Mouse (Mus musculus): Measurements from ENCODE around the gene Sez6l. TPM values are rescaled to one million over a fixed set of nuclear protein-coding genes. Genes with fewer than 3 reads are reported as not detected.

The Sez6l gene
- total and polyA plus RNA-seq, 3 experiments = 0.11 TPM; not detected in 2

GRCm38 (mm10) chr5:112600309-112600939, 23.4 kb upstream of the Sez6l start:
- Histone ChIP-seq H3K4me3 (ENCODE audit: low read depth, low read length) (no peak overlapping the region), H3K27me3 (ENCODE audit: insufficient read depth, low read length) (no peaks in the 10 kb centered on the region), H3K4me1 (ENCODE audit: insufficient read depth, low read depth, low read length) (no peaks in the 10 kb centered on the region), H3K36me3 (replicated peaks) (no peaks in the 10 kb centered on the region), H3K9me3 (replicated peaks) (peaks cover 92% of the 10 kb centered on the region)
- ATAC-seq (ENCODE audit: extremely low read depth, insufficient number of reproducible peaks, low FRiP score, poor library complexity, severe bottlenecking) = no peak
- TF ChIP-seq GATA2 (IDR thresholded peaks at IDR 0.05; ENCODE audit: borderline replicate concordance, low read depth, low read length) = no peak
- no peak for DNase-seq (ENCODE audit: low spot score)

DNA sequence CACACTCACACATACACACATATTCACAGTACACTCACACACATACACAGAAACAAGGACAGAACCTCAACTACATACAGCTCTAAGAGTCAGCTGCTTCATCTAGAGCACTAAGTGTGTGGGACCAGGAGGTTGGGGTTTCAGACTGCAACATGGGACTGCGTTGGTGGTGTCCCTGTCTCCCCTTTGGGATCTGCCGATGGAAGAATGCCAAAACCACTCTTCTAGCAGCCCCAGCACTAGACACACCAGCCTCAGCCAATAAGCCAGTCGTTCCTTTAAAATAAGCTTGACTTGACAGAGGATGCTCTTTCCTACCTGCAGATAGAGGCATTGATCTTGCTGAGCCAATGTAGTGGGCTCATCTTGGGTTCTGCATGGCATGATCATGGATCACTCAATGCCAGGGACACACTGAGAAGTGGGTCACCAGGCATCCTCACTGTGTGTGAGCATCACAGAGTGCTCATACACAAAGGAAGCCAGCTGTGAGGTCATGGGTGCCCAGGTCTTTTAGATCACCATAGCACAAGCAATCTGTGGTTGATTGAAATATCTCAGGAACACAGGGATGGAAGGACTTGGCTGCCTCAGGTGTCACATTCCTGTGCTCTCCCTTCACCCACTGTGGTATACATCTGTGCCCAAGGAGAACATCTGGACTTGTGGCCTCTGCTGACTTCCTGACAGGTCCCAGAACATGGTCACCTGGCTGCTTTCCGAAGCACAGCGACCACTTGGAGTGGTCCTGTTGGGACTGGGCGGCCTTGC, 22.7 kb upstream of the Sez6l start:
- no peaks in the 10 kb centered on the region for H3K36me3 ChIP-seq (replicated peaks)
- no peaks in the 10 kb centered on the region for H3K4me1 ChIP-seq (ENCODE audit: insufficient read depth, low read depth, low read length)
- TF ChIP-seq TAL1 (conservative IDR thresholded peaks at IDR 0.05; ENCODE audit: low read depth, low read length) (no peak), GATA1 (IDR thresholded peaks at IDR 0.05; ENCODE audit: borderline replicate concordance, low read length) (no peak), GATA2 (IDR thresholded peaks at IDR 0.05; ENCODE audit: borderline replicate concordance, low read depth, low read length) (no peak), CTCF (IDR thresholded peaks at IDR 0.05; ENCODE audit: low read depth, low read length) (no peak), POLR2AphosphoS5 (IDR thresholded peaks at IDR 0.05; ENCODE audit: insufficient replicate concordance, low read depth, low read length) (no peak)
- ATAC-seq (ENCODE audit: extremely low read depth, insufficient number of reproducible peaks, low FRiP score, poor library complexity, severe bottlenecking) = no peak
- no peak overlapping the region for H3K4me3 ChIP-seq (ENCODE audit: low read depth, low read length)
- H3K9me3 ChIP-seq (replicated peaks) = peaks cover 92% of the 10 kb centered on the region
- no peak for DNase-seq (ENCODE audit: low spot score)
- no peaks in the 10 kb centered on the region for H3K27me3 ChIP-seq (ENCODE audit: insufficient read depth, low read length)

DNA sequence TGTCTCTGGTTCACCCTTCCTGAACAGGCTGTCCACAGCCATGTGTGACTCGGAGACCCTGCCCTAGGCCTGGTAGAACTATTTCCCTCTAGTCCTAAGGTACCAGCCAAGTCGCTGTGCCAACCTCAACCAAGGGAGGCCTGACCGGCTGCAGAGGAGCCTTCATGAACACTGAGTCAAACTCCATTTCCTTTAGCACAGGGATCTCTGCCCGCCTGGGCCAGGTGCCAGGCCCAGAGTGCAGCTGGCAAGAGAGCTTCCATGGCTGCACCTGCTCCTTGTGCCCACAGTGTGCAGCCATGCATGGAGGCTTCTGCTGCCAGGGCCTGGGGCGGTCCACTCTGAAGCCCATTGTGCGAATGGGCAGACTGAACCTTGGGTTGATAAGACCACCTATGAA, 20.9 kb upstream of the Sez6l start:
- Histone ChIP-seq H3K9me3 (replicated peaks) (peaks cover 93% of the 10 kb centered on the region), H3K36me3 (replicated peaks) (no peaks in the 10 kb centered on the region)
- no peak for ATAC-seq (ENCODE audit: extremely low read depth, insufficient number of reproducible peaks, low FRiP score, poor library complexity, severe bottlenecking)

GRCm38 (mm10) chr5:112597307-112597706, 20.3 kb upstream of the Sez6l start:
- no peak for TF ChIP-seq GATA2 (IDR thresholded peaks at IDR 0.05; ENCODE audit: borderline replicate concordance, low read depth, low read length)
- TF ChIP-seq POLR2AphosphoS5 (IDR thresholded peaks at IDR 0.05; ENCODE audit: insufficient replicate concordance, low read depth, low read length) = no peak
- no peak for TF ChIP-seq TAL1 (conservative IDR thresholded peaks at IDR 0.05; ENCODE audit: low read depth, low read length)
- no peak for TF ChIP-seq CTCF (IDR thresholded peaks at IDR 0.05; ENCODE audit: low read depth, low read length)
- TF ChIP-seq GATA1 (IDR thresholded peaks at IDR 0.05; ENCODE audit: borderline replicate concordance, low read length) = no peak
- Histone ChIP-seq H3K9me3 (replicated peaks) (peaks cover 93% of the 10 kb centered on the region), H3K4me3 (ENCODE audit: low read depth, low read length) (no peak overlapping the region), H3K36me3 (replicated peaks) (no peaks in the 10 kb centered on the region), H3K27me3 (ENCODE audit: insufficient read depth, low read length) (no peaks in the 10 kb centered on the region), H3K4me1 (ENCODE audit: insufficient read depth, low read depth, low read length) (no peaks in the 10 kb centered on the region)
- ATAC-seq (ENCODE audit: extremely low read depth, insufficient number of reproducible peaks, low FRiP score, poor library complexity, severe bottlenecking) (no peak), DNase-seq (ENCODE audit: low spot score) (no peak)

More for the DNA sequence above, 20.9 kb upstream of the Sez6l start:
- Histone ChIP-seq H3K4me3 (ENCODE audit: low read depth, low read length) (no peak overlapping the region), H3K4me1 (ENCODE audit: insufficient read depth, low read depth, low read length) (no peaks in the 10 kb centered on the region), H3K27me3 (ENCODE audit: insufficient read depth, low read length) (no peaks in the 10 kb centered on the region)
- TF ChIP-seq GATA1 (IDR thresholded peaks at IDR 0.05; ENCODE audit: borderline replicate concordance, low read length) (no peak), POLR2AphosphoS5 (IDR thresholded peaks at IDR 0.05; ENCODE audit: insufficient replicate concordance, low read depth, low read length) (no peak), GATA2 (IDR thresholded peaks at IDR 0.05; ENCODE audit: borderline replicate concordance, low read depth, low read length) (no peak), TAL1 (conservative IDR thresholded peaks at IDR 0.05; ENCODE audit: low read depth, low read length) (no peak)
- no peak for DNase-seq (ENCODE audit: low spot score)

GRCm38 (mm10) chr5:112596729-112597128, 19.7 kb upstream of the Sez6l start:
- no peaks in the 10 kb centered on the region for H3K36me3 ChIP-seq (replicated peaks)
- DNase-seq (ENCODE audit: low spot score) (no peak), ATAC-seq (ENCODE audit: extremely low read depth, insufficient number of reproducible peaks, low FRiP score, poor library complexity, severe bottlenecking) (no peak)
- H3K9me3 ChIP-seq (replicated peaks) = peaks cover 93% of the 10 kb centered on the region
- H3K27me3 ChIP-seq (ENCODE audit: insufficient read depth, low read length) = no peaks in the 10 kb centered on the region
- no peak for TF ChIP-seq CTCF (IDR thresholded peaks at IDR 0.05; ENCODE audit: low read depth, low read length)
- no peak for TF ChIP-seq POLR2AphosphoS5 (IDR thresholded peaks at IDR 0.05; ENCODE audit: insufficient replicate concordance, low read depth, low read length)
- H3K4me1 ChIP-seq (ENCODE audit: insufficient read depth, low read depth, low read length) = no peaks in the 10 kb centered on the region
- no peak overlapping the region for H3K4me3 ChIP-seq (ENCODE audit: low read depth, low read length)

DNA sequence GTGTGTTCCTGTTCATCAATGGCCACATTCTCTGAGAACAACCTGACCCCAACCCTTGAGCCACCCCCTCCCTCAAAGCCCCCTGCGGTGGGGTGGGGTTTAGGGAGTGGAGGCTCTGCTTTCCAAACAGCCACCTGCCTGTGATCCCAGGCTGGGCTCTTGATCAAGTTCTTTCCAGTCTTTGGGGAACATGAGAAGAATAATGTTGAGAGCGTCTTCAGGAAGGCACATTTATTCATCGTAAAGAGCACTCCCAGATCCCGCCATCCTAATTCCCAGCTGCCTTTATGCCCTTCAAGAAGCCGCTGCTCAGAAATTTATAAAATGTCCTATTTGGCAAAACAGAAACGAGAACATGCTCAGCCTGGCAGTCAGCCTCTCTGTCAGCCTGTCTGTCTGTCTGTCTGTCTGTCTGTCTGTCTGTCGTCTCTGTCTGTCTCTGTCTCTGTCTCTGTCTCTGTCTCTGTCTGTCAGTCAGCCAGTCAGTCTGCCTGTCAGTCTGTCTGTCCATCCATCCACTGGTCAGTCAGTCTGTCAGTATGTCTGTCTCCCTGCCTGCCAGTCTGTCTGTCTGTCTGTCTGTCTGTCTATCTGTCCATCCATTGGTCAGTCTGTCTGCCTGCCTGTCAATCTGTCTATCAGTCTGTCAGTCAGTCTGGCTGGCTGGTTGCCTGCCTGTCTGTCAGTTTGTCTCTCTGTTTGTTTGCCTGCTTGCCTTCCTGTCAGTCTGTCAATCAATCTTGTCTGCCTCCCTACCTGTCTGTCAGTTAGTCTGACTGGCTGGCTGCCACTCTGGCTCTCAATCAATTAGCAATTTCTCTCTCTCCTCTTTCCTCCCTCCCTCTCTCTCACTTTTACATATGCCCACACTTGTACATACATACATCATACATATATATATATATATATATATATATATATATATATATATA, 19.0 kb upstream of the Sez6l start:
- no peak overlapping the region for H3K4me3 ChIP-seq (ENCODE audit: low read depth, low read length)
- ATAC-seq (ENCODE audit: extremely low read depth, insufficient number of reproducible peaks, low FRiP score, poor library complexity, severe bottlenecking) = no peak
- no peaks in the 10 kb centered on the region for H3K36me3 ChIP-seq (replicated peaks)
- H3K27me3 ChIP-seq (ENCODE audit: insufficient read depth, low read length) = no peaks in the 10 kb centered on the region
- no peaks in the 10 kb centered on the region for H3K4me1 ChIP-seq (ENCODE audit: insufficient read depth, low read depth, low read length)
- no peak for TF ChIP-seq POLR2AphosphoS5 (IDR thresholded peaks at IDR 0.05; ENCODE audit: insufficient replicate concordance, low read depth, low read length)
- no peak for TF ChIP-seq GATA2 (IDR thresholded peaks at IDR 0.05; ENCODE audit: borderline replicate concordance, low read depth, low read length)
- no peak for TF ChIP-seq CTCF (IDR thresholded peaks at IDR 0.05; ENCODE audit: low read depth, low read length)
- no peak for TF ChIP-seq TAL1 (conservative IDR thresholded peaks at IDR 0.05; ENCODE audit: low read depth, low read length)
- TF ChIP-seq GATA1 (IDR thresholded peaks at IDR 0.05; ENCODE audit: borderline replicate concordance, low read length) = no peak
- DNase-seq (ENCODE audit: low spot score) = no peak
- peaks cover 92% of the 10 kb centered on the region for H3K9me3 ChIP-seq (replicated peaks)
